Mouse (Mus musculus): Measurements from ENCODE around the gene Myl6.
"Not testable (repeated sequence)": the region's sequence is repeated elsewhere in the genome, so short reads cannot be mapped to it uniquely, and the experiment has no call there.

Gene Myl6

GRCm38 (mm10) chr10:128509203-128509602, 15.3 kb upstream of the Myl6 start:
- DNase-seq: no peak

GRCm38 (mm10) chr10:128508260-128508659, 14.3 kb upstream of the Myl6 start:
- DNase-seq: no peak

GRCm38 (mm10) chr10:128505974-128506373, 12.0 kb upstream of the Myl6 start:
- no peak for DNase-seq

- DNase-seq: peak in 1 of 2 experiments; percentile 9
These were observed 11.4 kb upstream of the Myl6 start for GRCm38 (mm10) chr10:128505371-128505667.

GRCm38 (mm10) chr10:128504641-128505370, 10.9 kb upstream of the Myl6 start:
- DNase-seq: peak; percentile 48 to 50

GRCm38 (mm10) chr10:128504012-128504411, 10.1 kb upstream of the Myl6 start:
- DNase-seq: no peak

- no peak for DNase-seq
These were observed 9.6 kb upstream of the Myl6 start for GRCm38 (mm10) chr10:128503532-128503931.

GRCm38 (mm10) chr10:128502341-128502740, 8.4 kb upstream of the Myl6 start:
- no peak for DNase-seq

- DNase-seq: peak; percentile 40 to 45
These were observed 5.2 kb upstream of the Myl6 start for GRCm38 (mm10) chr10:128499116-128499671.

- DNase-seq: peak; percentile 93 to 94
These were observed 4.6 kb upstream of the Myl6 start, which contains the start of gene Myl6b for GRCm38 (mm10) chr10:128498590-128498989. Myl6b (minus strand) TSS chr10:128498685.

GRCm38 (mm10) chr10:128497134-128497737, 3.3 kb upstream of the Myl6 start:
- DNase-seq: no peak

GRCm38 (mm10) chr10:128496509-128497077, 2.6 kb upstream of the Myl6 start:
- no peak for DNase-seq

- no peak for DNase-seq
These were observed 2.0 kb upstream of the Myl6 start for GRCm38 (mm10) chr10:128495903-128496302.

- peak in 1 of 2 experiments; percentile 19 for DNase-seq
These were observed 1.3 kb upstream of the Myl6 start for GRCm38 (mm10) chr10:128495270-128495669.

GRCm38 (mm10) chr10:128494667-128495245, 811 bp upstream of the Myl6 start:
- peak in 1 of 2 experiments; percentile 14 for DNase-seq

GRCm38 (mm10) chr10:128493319-128493694, 638 bp downstream of the Myl6 start:
- no peak for DNase-seq

GRCm38 (mm10) chr10:128492633-128493311, 1.2 kb downstream of the Myl6 start:
- DNase-seq: peak; percentile 28 to 37

GRCm38 (mm10) chr10:128492051-128492450, 1.9 kb downstream of the Myl6 start:
- DNase-seq: not testable (repeated sequence)

GRCm38 (mm10) chr10:128491495-128491894, 2.5 kb downstream of the Myl6 start:
- no peak for DNase-seq

GRCm38 (mm10) chr10:128490912-128491311, 3.0 kb downstream of the Myl6 start:
- no peak for DNase-seq

GRCm38 (mm10) chr10:128490232-128490631, 3.7 kb downstream of the Myl6 start:
- DNase-seq: no peak

- no peak for DNase-seq
These were observed 4.2 kb downstream of the Myl6 start for GRCm38 (mm10) chr10:128489785-128490184.

GRCm38 (mm10) chr10:128489380-128489779, 4.6 kb downstream of the Myl6 start:
- no peak for DNase-seq
